Mouse (Mus musculus): ENCODE measurements at regions not wholly inside any gene's neighbourhood (a gene's known extent, or its start where the extent isn't known, plus 50 kb on each side); places are given as distances from the start of the nearest gene placed in this dataset.
A peak's percentile ranks its signal among the peaks of the same experiment; 100 is the strongest.

DNA sequence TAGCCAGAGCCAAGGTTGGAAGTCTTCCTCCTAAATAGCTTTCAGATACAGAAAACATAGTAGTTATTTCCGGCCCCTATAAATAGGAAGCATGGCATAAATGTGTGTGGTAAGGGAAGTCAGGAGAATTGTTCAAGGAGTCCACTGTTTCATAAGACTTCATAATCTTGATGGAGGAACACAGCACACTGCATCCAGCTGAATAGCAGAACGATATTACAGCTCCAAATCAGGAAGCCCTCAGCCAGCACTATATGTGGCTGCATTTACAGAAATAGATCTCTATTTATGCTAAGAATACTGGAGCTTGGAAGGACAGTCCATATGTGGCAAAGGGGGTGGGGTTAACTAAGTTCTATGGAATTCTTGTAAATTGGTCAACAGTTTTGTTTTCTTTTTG is 371.1 kb downstream of the Elavl2 start:
- no peak for DNase-seq

DNA sequence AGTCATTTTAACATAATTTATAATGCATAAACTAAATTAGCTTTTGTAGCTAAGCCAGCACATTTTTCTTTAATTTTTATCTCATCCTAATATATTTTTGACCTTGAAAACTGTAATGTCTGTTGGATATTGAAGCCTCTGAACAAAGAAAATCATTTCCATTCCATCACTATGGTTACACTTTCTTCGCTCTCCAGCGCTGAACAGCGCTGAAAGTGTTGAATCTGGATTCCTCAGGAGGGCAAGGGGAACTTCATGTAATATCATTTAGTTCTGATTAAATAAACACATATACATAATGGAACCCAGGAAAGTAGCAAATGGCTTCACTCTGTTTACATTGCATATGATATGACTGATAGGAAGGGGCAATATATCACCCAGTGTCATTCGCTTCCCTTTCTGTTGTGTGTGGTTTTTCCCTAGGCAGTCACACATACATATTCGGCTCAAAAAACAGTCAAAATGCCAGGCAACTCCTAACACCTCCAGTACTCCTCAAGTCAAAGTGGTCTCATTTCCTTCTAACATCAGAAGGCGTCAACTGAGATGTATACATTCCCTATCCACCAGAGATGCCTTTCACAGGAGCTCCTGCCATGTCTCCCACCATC is 372.5 kb downstream of the Elavl2 start:
- no peak for DNase-seq

DNA sequence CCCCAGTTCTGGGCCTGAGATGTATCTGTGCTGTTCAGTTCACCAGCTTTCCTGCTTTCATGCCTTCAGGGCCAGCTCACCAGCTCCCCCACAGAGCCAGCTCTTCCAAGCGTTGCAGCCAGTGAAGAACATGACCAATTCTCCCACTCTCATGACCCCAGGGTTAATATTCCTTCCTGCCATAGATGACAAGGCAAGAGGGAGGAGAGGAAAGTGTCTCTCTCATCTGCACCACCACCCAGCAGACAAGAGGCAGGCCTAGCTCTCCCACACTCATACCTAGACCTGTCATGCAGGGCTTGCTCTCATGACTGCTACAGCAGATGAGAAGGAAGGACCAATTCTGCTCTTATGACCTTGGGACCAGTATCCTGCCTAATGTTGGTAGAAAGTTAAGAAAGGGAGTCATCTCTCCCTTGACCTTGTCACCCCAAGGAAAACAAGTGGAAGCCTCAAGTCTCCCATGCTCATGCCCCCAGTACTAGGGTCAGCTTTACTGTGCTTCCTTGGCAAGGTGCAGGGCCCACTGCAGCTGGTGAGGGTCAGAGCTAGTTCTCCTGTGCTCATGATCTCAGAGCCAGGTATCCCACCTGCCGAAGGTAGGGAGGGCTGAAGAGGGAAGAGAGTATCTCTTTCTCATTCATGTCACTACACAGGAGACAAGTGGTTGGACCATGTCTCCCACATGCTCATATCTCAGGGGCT is 404.0 kb downstream of the Elavl2 start:
- no peak for DNase-seq

DNA sequence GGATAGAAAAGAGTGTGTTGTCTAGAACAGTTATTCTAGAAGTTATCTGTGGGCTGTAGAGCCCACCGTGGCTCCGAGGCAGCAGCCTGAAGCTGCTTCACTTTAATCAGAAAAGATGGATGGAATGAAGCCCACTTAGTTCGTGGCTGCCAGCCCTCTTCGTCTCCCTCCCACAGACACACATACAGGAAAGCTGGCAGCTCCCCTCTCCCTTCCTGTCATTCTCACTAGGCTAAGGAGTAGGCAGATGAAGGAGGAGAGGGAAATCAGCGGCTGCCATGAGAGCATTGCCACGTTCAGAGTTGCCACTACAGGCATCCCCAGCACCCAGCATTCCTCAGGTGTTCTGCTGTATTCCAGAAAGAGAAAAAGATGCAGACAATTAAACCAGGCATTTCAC is 435.9 kb downstream of the Elavl2 start:
- DNase-seq, result no peak

DNA sequence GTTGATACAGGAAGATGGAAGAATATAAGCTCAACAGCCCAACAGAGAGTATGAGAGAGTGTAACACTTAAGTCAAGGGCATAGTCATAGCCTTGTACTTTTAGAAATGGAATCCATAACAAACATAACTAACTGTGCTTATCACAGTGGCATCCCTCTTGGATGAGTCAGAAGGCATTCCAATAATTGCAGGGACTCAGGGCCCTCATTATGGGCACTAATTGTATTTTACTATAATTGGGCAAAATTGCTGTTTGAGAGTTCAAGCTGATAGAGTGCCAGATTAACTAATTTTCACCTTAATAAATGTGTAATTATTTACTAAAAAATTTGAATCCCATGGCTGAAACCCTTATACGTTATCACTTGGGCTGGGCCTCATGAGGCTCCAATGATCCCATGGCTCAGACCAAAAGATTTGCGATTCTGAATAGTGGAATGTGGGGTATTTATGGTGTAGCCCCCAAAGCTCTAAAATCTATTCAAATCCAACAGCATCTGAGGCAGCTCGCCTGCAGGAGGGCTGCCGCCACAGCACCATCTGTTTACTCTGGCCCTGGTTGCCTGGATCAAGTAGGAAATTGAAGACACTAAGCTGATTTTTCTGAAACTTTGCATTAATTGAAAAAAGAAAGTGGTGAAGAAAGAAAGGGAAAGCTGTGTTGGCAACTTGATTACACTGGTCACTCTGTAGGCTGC is 456.7 kb downstream of the Elavl2 start:
- DNase-seq, result no peak

DNA sequence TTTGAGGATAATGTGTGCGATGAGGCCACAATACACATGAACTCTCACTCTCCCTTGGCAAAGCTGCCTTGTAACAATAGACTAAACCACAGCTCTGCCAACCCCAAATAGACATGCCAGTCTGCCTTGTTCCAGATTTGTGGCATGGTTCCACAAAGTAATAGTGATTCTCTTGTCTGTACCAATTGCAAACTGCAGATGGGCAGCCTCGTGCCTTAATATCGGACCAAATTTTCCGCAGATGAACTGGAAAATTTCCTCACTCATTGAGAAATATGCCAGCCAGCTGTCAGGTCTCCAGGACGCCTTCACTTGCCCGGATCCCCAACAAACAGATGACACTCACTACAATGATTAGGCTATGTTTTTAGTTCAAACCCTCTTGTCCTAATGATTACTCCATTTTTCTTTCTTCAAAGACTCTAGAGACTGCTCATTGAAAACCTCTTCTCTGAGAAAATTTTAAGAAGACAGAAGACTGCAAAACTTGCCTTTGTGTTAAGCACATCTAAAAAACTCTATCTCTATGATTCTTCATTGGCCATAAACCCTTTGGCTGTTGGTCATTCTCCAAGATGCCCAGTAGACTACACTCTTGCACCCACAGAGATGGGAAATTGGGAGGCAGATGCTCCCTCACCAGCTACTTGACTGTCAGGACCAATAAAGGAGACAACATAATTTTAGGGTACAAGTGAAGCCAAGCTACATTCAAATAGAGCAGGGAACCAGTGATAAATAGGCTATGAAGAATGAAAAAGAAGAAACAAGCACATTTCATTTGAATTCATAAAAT is 483.1 kb downstream of the Elavl2 start:
- peak; percentile 47 for DNase-seq

DNA sequence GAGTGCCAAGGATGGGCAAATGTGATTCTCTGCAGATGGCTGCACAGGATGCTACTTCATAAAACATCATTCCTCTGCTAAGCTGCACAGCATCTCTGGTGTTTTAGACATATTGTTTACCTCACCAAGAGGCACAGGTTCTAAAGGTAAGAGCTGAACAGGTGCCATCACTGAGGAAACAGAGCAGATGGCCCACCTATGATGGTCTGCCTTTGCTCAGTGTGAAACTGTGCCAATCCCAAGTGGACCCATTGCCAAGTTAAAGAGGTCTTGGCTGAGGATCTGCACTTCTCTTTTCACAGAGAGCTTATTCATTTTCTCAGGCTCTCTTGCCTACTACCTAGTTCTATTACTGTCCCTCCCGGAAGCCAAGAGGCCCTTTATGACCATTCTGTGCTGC is 494.3 kb downstream of the Elavl2 start:
- DNase-seq, result peak; percentile 77

DNA sequence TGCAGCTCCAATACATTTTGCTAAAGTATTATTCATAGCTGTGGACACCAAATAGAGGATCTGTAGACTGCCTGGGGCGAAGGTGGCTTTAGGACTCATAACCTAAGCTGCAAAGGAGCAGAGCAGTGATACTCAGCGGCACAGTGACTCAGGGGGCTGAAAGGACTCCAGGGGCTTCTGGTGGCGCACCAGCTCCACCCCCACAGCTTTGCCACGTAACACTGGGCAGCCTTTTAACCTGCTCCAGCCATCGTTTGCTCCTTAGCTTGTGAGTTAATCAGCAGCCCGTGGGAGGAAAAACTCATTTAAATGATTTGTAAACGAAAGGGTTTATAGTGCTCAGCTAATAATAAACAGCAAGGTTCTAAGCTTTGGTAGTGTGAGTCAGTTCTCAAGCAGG is 532.4 kb downstream of the Elavl2 start:
- DNase-seq, result no peak

DNA sequence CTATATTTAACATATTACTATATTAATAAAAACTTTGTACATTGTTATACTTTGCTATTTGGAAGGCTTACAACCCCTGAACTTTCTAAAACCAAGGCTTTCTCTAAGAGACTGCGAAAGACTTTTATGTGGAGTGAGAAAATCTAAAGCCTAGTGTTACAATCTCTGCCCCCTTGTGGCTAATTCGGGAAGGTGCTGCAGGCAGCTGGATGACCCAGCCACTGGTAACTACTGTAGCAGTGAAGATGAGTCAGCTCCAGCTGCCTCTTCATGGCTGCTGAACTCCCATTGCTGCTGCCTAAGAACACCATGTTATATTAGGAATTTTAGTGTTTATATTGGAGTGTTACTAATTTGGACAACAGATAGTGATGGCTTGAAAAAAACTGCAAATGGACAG is 539.7 kb downstream of the Elavl2 start:
- DNase-seq, result no peak

DNA sequence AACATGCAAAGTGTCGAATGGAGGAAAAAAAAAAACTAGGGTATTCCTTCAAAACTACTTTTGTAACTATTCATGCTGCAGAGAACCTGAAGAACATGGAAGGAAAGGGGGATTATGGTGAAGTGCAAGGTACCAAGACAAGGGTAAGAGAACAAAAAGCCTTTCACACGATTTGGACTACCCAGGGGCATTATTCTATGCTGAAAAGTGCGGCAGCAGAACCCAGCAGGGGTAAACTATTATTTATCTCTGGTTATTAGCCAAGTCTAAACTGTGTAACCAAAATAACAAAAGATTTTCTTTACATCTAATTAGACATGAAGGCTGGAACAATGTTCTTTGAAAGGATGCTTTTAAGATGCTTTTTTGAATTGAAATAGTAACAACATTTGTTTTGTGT is 560.8 kb downstream of the Elavl2 start:
- no peak for DNase-seq

DNA sequence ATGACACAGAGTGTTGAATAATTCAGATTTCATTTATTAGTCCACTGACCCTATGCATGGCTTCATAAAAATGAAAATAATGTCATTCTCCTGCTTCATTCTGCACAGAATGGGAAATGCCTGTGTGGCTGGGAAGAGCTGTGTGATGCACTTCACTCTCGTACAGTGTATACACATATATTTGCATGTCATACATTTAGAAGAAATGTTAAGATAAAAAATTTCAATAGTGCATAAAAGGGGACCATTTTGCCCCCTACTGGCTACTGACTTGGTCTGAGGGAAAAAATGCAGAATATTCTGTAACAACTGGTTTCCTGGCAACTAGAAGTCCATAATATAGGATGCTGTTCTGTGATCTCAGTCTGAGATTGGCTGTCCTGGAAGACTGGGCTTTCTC is 580.5 kb downstream of the Zfp352 start:
- no peak for DNase-seq

DNA sequence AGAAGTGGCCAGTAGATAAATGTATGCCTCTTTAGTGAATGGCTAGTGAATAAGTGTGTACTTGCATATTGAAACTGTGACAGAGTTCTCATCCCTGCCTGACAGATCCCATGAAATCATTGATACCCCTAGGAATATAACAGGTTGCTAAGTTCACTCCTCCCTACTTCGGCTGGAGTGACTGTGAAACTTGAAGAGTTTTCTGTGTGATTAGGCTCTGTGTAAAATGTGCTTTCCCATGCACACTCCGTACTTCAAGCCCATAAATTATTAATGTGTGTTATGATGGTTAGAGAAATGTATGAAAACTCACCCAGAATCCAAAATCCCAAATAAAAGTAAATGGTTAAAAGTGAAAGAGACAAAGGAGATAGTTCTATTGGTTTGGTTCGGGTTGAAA is 580.0 kb downstream of the Zfp352 start:
- DNase-seq, result no peak

DNA sequence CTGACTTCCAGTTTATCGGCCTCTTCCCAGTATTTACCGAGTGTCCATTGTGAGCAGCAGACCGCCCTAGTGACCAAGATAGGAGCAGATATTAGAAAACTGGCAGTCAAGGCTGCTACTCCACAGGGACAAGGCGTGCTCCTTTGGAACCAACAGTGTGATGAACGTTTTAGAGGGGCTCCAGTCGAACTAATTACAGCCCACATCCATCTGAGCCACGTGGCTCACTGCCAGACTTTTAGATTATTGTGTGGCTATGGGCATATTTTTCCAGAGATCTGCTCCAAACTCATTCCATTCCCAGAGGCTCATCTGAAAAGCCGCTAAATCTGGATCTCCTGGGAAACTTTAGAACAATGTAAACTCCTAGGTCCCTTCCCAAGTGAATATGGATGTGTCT is 578.9 kb downstream of the Zfp352 start:
- no peak for DNase-seq

All from cerebellum, adult 11-12 months (tissue).